Mouse (Mus musculus) cerebellum, adult 18-20 months (tissue): ENCODE measurements around the gene Rnf187.
"Not testable (repeated sequence)": the region's sequence is repeated elsewhere in the genome, so short reads cannot be mapped to it uniquely, and the experiment has no call there.

ENCODE experiments used
- DNase-seq, 2 experiments: peaks; one replicate each; pipeline ENCODE4 v3.0.0; 2021

Gene Rnf187

GRCm38 (mm10) chr11:58965001-58965760 lies 26.5 kb upstream of the Rnf187 start:
- DNase-seq: no peak

GRCm38 (mm10) chr11:58964216-58964615 lies 25.5 kb upstream of the Rnf187 start:
- no peak for DNase-seq

- DNase-seq: peak; percentile 44
Measured at GRCm38 (mm10) chr11:58963543-58963942, 24.8 kb upstream of the Rnf187 start.

- peak in 1 of 2 experiments; percentile 33 for DNase-seq
Measured at GRCm38 (mm10) chr11:58961364-58962177, 22.9 kb upstream of the Rnf187 start.

GRCm38 (mm10) chr11:58959921-58960465 lies 21.3 kb upstream of the Rnf187 start:
- DNase-seq: peak; percentile 90 to 93

GRCm38 (mm10) chr11:58959186-58959825 lies 20.6 kb upstream of the Rnf187 start:
- no peak for DNase-seq

- DNase-seq: no peak
Measured at GRCm38 (mm10) chr11:58958536-58958935, 19.8 kb upstream of the Rnf187 start.

- peak; percentile 41 to 47 for DNase-seq
Measured at GRCm38 (mm10) chr11:58957226-58957914, 18.7 kb upstream of the Rnf187 start.

- no peak for DNase-seq
Measured at GRCm38 (mm10) chr11:58955868-58956257, 17.1 kb upstream of the Rnf187 start.

- DNase-seq: peak in 1 of 2 experiments; percentile 46
Measured at GRCm38 (mm10) chr11:58955143-58955867, 16.6 kb upstream of the Rnf187 start.

- peak; percentile 88 to 89 for DNase-seq
Measured at GRCm38 (mm10) chr11:58954420-58955142, 15.9 kb upstream of the Rnf187 start, which contains the start of the genes Hist3h2a and Trim17. Gene Hist3h2a (plus strand): TSS chr11:58954685. Gene Trim17 (plus strand): TSS chr11:58954685.

- not testable (repeated sequence) for DNase-seq
Measured at GRCm38 (mm10) chr11:58954170-58954419, 15.4 kb upstream of the Rnf187 start.

- DNase-seq: peak in 1 of 2 experiments; percentile 36
Measured at GRCm38 (mm10) chr11:58953351-58954169, 14.8 kb upstream of the Rnf187 start.

GRCm38 (mm10) chr11:58951210-58951609 lies 12.5 kb upstream of the Rnf187 start:
- no peak for DNase-seq

GRCm38 (mm10) chr11:58949480-58950431 lies 11.0 kb upstream of the Rnf187 start:
- peak; percentile 76 to 84 for DNase-seq

GRCm38 (mm10) chr11:58948542-58949479 lies 10.1 kb upstream of the Rnf187 start, which contains the start of gene Hist3h2ba:
Gene Hist3h2ba (plus strand): TSS chr11:58948920.
- peak; percentile 88 to 89 for DNase-seq

- DNase-seq: peak; percentile 76 to 83
Measured at GRCm38 (mm10) chr11:58947798-58948528, 9.2 kb upstream of the Rnf187 start.
